Mouse (Mus musculus): Measurements from ENCODE around the gene Srcin1. TPM values are rescaled to one million over a fixed set of nuclear protein-coding genes. Genes with fewer than 3 reads are reported as not detected.

Srcin1 gene
- total RNA-seq, 2 experiments from 2014 or later, result 309 to 331 TPM

GRCm38 (mm10) chr11:97579088-97579857 is 3.3 kb upstream of the Srcin1 start:
- DNase-seq (ENCODE audit: low spot score in 2 of 2), result no peak

GRCm38 (mm10) chr11:97578286-97578685 is 2.3 kb upstream of the Srcin1 start:
- no peak for DNase-seq (ENCODE audit: low spot score in 2 of 2)

DNA sequence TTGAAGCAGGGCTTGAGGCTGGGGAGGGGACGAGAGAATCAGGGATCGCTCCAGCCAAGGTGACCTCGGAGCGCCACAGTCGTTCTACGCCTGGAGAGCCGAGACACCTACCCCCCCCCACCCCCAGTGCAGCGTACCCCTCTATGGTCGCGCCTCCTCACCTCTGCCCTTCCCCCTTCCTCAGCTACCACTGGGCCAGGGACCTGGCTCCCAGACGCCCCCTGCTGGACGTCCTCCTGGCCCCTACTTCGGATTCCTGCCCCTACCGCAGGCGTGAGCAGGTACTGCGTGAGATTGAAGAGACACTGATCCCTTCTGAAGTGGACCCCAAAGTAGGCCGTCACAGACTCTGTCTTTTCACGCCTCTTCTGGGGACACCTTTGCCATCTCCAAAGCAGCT is 348 bp downstream of the Srcin1 start:
- DNase-seq (ENCODE audit: low spot score in 2 of 2), result peak; percentile 79

DNA sequence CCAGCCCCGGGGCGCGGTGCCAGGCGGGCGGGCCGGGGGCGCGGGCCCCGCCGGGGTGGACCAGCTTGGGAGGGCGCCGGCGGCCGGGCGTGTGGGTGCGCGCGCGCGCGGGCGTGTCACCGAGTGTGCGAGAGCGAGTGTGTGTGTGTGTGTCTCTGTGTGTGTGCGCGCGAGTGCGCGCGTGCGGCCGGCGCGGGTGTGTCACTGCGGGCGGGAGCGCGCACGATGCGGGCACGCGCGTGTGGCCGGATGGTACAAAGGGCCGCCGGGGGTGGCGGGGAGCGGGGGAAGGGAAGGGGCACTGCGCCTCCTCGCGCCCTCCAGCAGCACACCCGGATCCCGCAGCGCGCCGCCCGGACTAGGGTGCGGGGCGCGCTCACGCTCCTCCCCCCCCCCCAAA is 911 bp downstream of the Srcin1 start:
- DNase-seq (ENCODE audit: low spot score in 2 of 2), result peak; percentile 79

DNA sequence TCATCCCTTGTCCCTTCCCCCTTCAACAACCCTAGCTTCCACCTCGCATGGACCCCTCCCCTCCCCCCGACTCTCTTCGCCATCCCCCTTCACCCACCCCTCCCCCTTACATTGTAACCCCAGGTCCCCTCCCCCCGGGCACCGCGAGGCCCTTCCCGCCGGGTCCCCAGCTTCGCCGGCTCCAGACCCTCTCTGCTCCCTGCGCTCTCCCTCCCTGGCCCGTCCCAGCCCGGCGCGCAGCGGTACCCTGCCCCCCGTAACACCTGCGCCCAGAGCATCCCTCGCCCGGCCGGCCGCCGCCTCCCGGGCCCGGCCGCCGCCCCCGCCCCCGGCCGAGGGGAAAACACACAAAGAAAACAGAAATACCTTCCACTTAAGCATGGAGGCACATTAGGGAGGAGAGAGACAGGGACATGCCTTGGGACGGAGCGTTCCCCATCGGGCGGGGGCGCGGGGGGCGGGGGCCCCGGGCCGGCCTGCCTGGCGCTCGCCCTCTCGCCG is 1.4 kb downstream of the Srcin1 start:
- DNase-seq (ENCODE audit: low spot score in 2 of 2), result no peak

GRCm38 (mm10) chr11:97573891-97574550 is 2.0 kb downstream of the Srcin1 start:
- DNase-seq (ENCODE audit: low spot score in 2 of 2), result peak in 1 of 2 experiments; percentile 85

- no peak for DNase-seq (ENCODE audit: low spot score in 2 of 2)
Observed at GRCm38 (mm10) chr11:97572895-97573480, 3.0 kb downstream of the Srcin1 start.

GRCm38 (mm10) chr11:97572089-97572345 is 4.0 kb downstream of the Srcin1 start:
- DNase-seq (ENCODE audit: low spot score in 2 of 2), result no peak

DNA sequence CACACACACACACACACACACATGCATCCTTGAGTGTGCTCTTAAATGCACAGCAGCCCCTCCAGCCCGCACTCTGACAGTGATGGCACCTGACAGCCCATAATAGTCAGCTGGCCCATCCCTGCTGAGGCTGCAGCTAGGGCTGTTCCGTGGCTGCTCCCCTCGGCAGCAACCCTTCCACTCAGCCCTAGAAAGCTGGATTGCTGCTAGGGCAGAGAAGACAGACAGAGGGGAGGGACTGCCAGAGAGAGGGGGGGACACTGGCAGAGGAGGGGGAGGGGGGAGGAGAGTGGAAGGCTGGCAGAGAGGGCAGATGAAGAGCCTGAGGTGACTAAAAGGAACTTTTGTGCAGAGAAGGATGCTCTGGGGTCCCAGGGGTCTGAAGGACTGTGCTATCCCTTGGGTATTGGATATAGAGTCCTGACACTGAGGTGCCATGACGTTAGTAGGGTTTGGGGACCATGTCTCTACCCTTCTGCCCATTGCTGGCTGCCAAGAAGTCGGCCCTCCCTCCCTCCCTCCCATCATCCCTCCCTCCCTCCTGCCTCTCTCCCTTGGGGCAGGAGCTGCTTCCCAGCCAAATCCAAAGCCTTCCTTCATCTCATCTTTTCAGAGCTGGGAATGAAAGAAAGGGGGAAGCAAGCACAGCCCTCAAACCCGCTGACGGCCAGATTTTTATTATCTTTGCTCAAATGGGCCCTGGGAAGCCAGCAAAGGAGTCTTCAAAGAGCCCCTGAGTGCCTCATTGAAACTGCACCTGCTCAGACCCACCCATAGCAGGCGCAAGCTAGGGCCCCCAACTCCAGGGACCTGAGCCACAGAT is 4.5 kb downstream of the Srcin1 start:
- no peak for DNase-seq (ENCODE audit: low spot score in 2 of 2)

DNA sequence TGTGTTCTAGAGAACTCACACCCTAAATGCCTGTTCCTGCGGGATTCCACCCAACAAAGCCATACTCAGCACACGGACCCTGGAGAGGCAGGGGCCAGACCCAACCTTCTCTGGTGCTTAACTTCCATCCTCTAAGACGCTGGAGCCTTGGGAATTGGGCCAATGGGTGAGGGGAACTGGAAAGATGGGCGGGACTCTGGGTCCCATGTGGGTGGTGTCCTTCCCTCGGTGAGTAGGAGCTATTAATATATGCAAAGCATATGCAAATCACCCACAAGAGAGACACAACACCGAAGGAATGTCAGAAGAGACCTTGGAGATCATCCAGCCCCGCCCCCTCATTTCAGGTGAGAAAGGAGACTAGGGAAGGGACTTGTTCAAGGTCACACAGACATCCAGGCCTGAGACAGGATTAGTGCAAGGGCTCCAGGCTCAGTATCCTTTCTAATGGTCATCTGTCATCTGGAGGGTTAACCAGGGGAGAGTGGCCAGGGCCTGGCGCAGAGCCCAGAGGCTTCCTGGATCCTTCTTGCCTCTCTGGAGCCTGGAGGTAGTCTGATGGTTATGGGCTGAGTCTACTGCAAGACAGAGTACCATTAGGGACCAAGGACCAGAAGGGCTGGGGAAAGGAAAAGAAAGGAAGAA is 5.4 kb downstream of the Srcin1 start:
- peak in 1 of 2 experiments; percentile 54 for DNase-seq (ENCODE audit: low spot score in 2 of 2)

DNA sequence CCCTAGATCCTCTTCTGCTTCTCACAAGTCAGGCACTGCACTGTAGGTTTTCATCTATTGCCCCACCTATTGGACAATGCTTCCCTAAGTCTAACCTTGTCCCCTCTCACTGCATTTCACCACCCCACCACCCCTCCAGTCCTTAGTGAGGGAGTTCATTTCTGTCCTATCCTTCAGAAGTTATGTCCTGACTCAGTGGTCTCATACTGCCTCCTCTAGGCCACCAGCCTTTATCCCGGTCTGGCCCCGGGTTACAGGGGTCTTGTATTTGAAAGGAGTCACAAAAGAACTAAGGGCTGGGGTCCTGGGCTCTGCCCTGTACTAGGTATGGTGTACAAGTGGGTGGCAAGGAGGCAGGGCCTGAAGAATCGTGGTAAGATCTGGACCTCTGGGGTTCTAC is 6.2 kb downstream of the Srcin1 start:
- DNase-seq (ENCODE audit: low spot score in 2 of 2), result no peak

DNA sequence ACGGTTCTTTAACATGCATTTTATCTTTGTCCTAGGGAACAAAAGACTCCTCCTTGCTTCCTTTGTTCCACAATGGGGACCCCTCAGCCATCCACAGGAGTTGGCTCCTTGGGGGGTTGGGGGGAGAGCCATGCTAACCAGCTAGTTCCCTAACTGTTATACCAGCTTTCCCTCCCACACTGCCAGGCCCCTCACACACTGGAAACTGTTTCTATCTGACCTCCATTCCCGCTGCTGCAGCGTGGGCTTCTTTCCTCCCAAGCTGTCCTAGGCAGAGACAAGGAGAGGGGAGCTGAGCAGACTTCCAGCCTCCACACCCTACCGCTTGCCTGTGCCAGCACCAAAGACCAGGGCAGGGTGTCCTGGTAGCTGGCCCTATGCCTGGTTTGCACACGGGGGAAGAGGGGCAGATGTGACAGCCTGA is 6.7 kb downstream of the Srcin1 start:
- peak in 1 of 2 experiments; percentile 55 for DNase-seq (ENCODE audit: low spot score in 2 of 2)

GRCm38 (mm10) chr11:97568729-97569128 is 7.3 kb downstream of the Srcin1 start:
- DNase-seq (ENCODE audit: low spot score in 2 of 2), result peak; percentile 77 to 86

DNA sequence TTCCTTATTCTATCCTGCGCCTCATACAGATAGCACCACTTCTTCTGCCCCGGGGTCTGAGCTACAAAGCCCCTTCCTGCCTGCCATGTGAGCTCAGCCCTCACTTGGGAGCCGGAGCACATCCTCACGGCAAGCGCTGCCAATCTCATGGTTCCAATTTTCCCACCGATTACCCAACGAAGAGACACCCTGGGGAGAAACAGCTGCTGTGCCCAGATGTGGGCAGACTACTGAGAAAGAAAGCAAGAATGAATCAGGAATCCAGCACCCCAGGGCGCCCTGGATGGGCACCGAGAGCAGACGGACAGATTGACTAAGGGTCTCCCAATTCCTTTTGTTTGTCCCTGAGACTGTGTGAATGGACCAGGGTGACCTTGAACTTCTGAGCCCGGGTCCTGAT is 8.5 kb downstream of the Srcin1 start:
- no peak for DNase-seq (ENCODE audit: low spot score in 2 of 2)

DNA sequence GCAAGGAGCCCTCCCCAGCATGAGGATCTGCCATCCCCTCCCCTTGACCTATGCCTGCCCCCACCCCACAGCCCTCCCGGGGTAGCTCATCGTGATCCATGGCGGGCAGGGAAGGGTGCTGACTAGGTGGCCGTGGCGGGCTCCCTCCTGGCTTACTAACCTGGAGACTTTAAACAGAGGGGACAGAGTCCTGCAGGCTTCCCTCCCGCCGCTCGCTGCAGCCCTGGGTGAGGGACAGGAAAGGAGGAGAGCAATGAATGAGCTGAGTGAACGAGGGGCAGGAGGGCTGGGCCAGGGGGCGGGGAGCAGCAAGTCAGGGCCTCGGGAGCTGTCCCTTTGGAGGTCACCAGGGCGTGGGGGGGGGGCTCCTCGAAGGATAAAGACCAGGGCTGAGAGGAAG is 9.4 kb downstream of the Srcin1 start:
- DNase-seq (ENCODE audit: low spot score in 2 of 2), result no peak

GRCm38 (mm10) chr11:97563730-97564129 is 12.3 kb downstream of the Srcin1 start:
- no peak for DNase-seq (ENCODE audit: low spot score in 2 of 2)

DNA sequence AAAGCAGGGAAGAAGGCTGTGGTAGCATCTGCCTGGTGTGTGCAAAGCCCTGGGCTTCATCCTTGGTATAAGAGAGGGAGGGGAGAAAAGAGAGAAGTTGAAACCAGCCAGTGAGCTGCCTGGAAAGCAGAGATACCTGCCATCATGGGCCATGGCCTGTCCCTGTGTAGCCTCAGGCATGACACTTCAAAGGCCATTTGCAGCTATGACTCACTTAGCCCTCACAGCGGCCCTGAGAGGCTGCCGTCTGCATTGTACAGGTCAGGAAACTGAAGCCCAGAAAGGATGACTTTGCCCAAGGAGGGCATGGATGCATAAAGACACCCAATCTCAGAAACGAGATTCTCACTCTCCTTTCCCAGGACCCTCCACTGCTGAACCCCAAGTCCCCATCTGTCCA is 13.4 kb downstream of the Srcin1 start:
- DNase-seq (ENCODE audit: low spot score in 2 of 2), result no peak

DNA sequence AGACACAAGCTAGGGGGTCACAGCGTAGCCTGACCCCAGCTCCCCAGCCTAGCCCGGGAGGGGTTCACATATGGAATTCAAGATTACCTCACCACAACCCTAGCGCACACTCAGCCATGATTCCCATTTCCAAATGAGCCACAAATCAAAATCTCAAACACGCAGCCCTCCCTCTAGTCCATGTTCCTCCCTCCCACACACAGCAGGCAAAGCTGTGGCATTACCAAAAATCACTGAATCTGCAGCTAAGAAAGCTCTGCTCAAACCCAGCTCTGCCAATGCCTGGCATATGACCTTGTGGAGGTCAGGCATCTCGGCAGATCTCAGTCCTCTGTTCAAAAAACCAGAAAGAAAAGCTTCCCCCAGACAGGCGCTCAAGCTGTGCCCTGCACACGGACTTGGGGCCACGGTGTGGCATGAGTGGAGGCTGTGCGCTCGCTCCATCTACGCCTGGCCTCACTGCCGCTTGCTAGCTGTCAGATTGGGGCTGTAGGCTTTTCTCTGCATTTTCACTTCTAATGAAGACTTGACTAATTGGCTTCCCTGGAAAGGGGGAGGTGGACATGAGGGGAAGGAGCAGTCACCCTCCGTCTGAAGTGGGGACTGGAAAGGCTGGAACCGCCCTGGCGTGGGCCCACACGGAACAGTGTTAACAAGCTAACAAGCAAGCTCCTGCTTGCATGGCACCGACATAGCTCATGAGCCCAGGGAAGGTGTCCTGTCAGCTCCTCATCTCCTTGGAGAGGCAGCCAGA is 15.6 kb downstream of the Srcin1 start:
- DNase-seq (ENCODE audit: low spot score in 2 of 2), result peak in 1 of 2 experiments; percentile 47

- DNase-seq (ENCODE audit: low spot score in 2 of 2), result no peak
Observed at GRCm38 (mm10) chr11:97559549-97559948, 16.4 kb downstream of the Srcin1 start.

DNA sequence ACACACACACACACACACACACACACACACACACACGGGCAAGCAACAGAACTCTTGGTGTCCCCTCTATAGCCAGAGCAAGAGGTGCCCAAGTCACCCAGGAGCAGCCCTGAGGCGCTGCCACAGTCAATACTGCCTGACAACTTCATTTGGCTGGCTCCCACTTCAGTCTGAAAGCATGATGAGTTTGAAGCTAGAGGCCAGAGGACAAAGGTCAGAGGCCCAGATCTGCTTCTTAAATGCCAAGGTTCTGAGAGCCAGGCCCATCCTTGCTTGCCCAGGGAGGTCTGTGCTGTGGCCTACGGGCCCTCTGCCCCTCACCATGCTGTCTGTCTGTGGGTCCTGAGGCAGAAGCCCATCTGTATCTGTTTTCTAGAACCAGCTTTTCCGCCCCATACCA is 18.1 kb downstream of the Srcin1 start:
- DNase-seq (ENCODE audit: low spot score in 2 of 2), result no peak

Data from layer of hippocampus, postnatal 14 days (tissue).